Comparison of ENCODE assay signal across 16 mouse cellular contexts in the genomic region with DNA sequence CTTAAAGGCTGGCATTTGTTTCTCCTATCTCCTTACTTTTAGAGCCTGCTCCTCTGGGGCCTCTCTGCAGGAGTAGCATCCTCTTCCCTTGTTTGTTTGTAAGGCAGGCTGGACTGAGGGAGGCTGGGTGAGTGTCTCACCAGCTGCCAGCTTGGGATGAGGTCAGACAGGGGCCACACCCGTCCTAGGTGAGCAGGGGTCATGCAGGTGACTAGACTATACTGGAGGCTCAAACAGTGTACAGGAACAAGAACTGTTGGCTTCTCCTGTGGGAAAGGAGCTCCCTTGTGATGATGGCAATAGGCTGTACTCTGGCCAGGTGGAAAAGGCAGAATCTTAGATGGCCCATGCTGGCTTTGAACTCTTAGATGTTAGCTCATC.
DNase-seq lines count a peak whose midpoint lies in the region; ATAC-seq and TF ChIP-seq lines count a peak whose summit lies in the region.
"Had no signal": no experiment of that assay in that cellular context is flagged by ENCODE, and none has a peak within 500 bp of the region (broad histone marks: within the 10 kb centered on the region; RNA-seq: fewer than 3 reads in every experiment).

No protein-coding gene starts in this region.

- H3K4me2 ChIP-seq in heart, embryonic 12.5 days, result no peak overlapping the region
- H3K4me2 ChIP-seq in midbrain, embryonic 12.5 days (replicated peaks), result peak overlapping the region; percentile 4; the same call in 1 of the 2 replicates
- H3K4me2 ChIP-seq in midbrain, embryonic 14.5 days (ENCODE audit: low read length), result no peak overlapping the region
- H3K4me2 ChIP-seq in hindbrain, embryonic 14.5 days (replicated peaks), result no peak overlapping the region
- H3K4me2 ChIP-seq in stomach, postnatal 0 days (replicated peaks; ENCODE audit: low read depth), result no peak overlapping the region
- H3K4me2 ChIP-seq: embryonic facial prominence, embryonic 13.5 days; heart, embryonic 15.5 days; limb, embryonic 15.5 days; neural tube, embryonic 13.5 days had no signal

- H3K9me3 ChIP-seq in heart, embryonic 10.5 days, result no peaks in the 10 kb centered on the region
- H3K9me3 ChIP-seq in heart, embryonic 12.5 days (replicated peaks), result no peaks in the 10 kb centered on the region; the same call in 1 of the 2 replicates
- no peaks in the 10 kb centered on the region for H3K9me3 ChIP-seq in midbrain, embryonic 12.5 days
- H3K9me3 ChIP-seq in midbrain, embryonic 14.5 days (ENCODE audit: control insufficient read depth, low read length), result no peaks in the 10 kb centered on the region
- no peaks in the 10 kb centered on the region for H3K9me3 ChIP-seq in hindbrain, embryonic 14.5 days (ENCODE audit: control insufficient read depth, low read length)
- H3K9me3 ChIP-seq in stomach, postnatal 0 days (ENCODE audit: control insufficient read depth, low read length), result no peaks in the 10 kb centered on the region
- H3K9me3 ChIP-seq: heart, embryonic 15.5 days; limb, embryonic 15.5 days had no signal

- TF ChIP-seq EP300 in stomach, postnatal 0 days (optimal IDR thresholded peaks at IDR 0.05), result no peak

- no peak overlapping the region for H3K4me3 ChIP-seq in heart, embryonic 10.5 days
- no peak overlapping the region for H3K4me3 ChIP-seq in heart, embryonic 12.5 days
- no peak overlapping the region for H3K4me3 ChIP-seq in midbrain, embryonic 12.5 days
- H3K4me3 ChIP-seq in midbrain, embryonic 14.5 days (replicated peaks; ENCODE audit: low read depth, low read length), result no peak overlapping the region
- no peak overlapping the region for H3K4me3 ChIP-seq in hindbrain, embryonic 14.5 days (replicated peaks; ENCODE audit: low read length)
- no peak overlapping the region for H3K4me3 ChIP-seq in stomach, postnatal 0 days (ENCODE audit: low read depth, low read length)
- H3K4me3 ChIP-seq: embryonic facial prominence, embryonic 13.5 days; heart, embryonic 15.5 days; limb, embryonic 15.5 days; neural tube, embryonic 13.5 days had no signal

- no peak overlapping the region for H3K9ac ChIP-seq in heart, embryonic 12.5 days
- no peak overlapping the region for H3K9ac ChIP-seq in midbrain, embryonic 12.5 days (replicated peaks)
- no peak overlapping the region for H3K9ac ChIP-seq in midbrain, embryonic 14.5 days (replicated peaks; ENCODE audit: low read length)
- no peak overlapping the region for H3K9ac ChIP-seq in hindbrain, embryonic 14.5 days
- H3K9ac ChIP-seq in stomach, postnatal 0 days (ENCODE audit: low read length), result no peak overlapping the region
- H3K9ac ChIP-seq: embryonic facial prominence, embryonic 13.5 days; heart, embryonic 15.5 days; limb, embryonic 15.5 days; neural tube, embryonic 13.5 days had no signal

- peaks cover 25% of the 10 kb centered on the region for H3K4me1 ChIP-seq in heart, embryonic 10.5 days
- H3K4me1 ChIP-seq in heart, embryonic 12.5 days (replicated peaks), result peaks cover 23% of the 10 kb centered on the region
- peaks cover 33% of the 10 kb centered on the region for H3K4me1 ChIP-seq in midbrain, embryonic 12.5 days
- H3K4me1 ChIP-seq in midbrain, embryonic 14.5 days (ENCODE audit: control insufficient read depth, insufficient read depth, low read length), result peaks cover 15% of the 10 kb centered on the region
- peaks cover 10% of the 10 kb centered on the region; the same call in 1 of the 2 replicates for H3K4me1 ChIP-seq in hindbrain, embryonic 14.5 days (replicated peaks; ENCODE audit: control insufficient read depth, insufficient read depth, low read length)
- H3K4me1 ChIP-seq in stomach, postnatal 0 days (replicated peaks; ENCODE audit: control insufficient read depth, insufficient read depth), result no peaks in the 10 kb centered on the region

- H3K36me3 ChIP-seq in heart, embryonic 10.5 days, result no peaks in the 10 kb centered on the region
- H3K36me3 ChIP-seq in heart, embryonic 12.5 days, result no peaks in the 10 kb centered on the region
- no peaks in the 10 kb centered on the region for H3K36me3 ChIP-seq in midbrain, embryonic 12.5 days
- H3K36me3 ChIP-seq in midbrain, embryonic 14.5 days (ENCODE audit: control insufficient read depth, insufficient read depth, low read length), result no peaks in the 10 kb centered on the region
- H3K36me3 ChIP-seq in hindbrain, embryonic 14.5 days (replicated peaks; ENCODE audit: control insufficient read depth, insufficient read depth), result no peaks in the 10 kb centered on the region
- H3K36me3 ChIP-seq in stomach, postnatal 0 days (ENCODE audit: control insufficient read depth, insufficient read depth, low read length), result no peaks in the 10 kb centered on the region
- H3K36me3 ChIP-seq: embryonic facial prominence, embryonic 13.5 days; heart, embryonic 15.5 days; limb, embryonic 15.5 days; neural tube, embryonic 13.5 days had no signal

- no peak for TF ChIP-seq CTCF in stomach, postnatal 0 days (IDR thresholded peaks at IDR 0.05; ENCODE audit: low read depth)

- H3K27ac ChIP-seq in heart, embryonic 10.5 days, result peak overlapping the region; percentile 49; the same call in 1 of the 2 replicates
- no peak overlapping the region for H3K27ac ChIP-seq in heart, embryonic 12.5 days (ENCODE audit: poor library complexity, severe bottlenecking)
- H3K27ac ChIP-seq in midbrain, embryonic 12.5 days (replicated peaks), result peak overlapping the region; percentile 64
- no peak overlapping the region for H3K27ac ChIP-seq in midbrain, embryonic 14.5 days (replicated peaks; ENCODE audit: low read depth, low read length)
- no peak overlapping the region for H3K27ac ChIP-seq in hindbrain, embryonic 14.5 days
- no peak overlapping the region for H3K27ac ChIP-seq in stomach, postnatal 0 days (replicated peaks)
- H3K27ac ChIP-seq: embryonic facial prominence, embryonic 13.5 days; heart, embryonic 15.5 days; limb, embryonic 15.5 days; neural tube, embryonic 13.5 days had no signal

- peaks cover 11% of the 10 kb centered on the region; the same call in 1 of the 2 replicates for H3K27me3 ChIP-seq in heart, embryonic 10.5 days (ENCODE audit: insufficient read depth, poor library complexity, severe bottlenecking)
- H3K27me3 ChIP-seq in heart, embryonic 12.5 days (replicated peaks), result no peaks in the 10 kb centered on the region
- H3K27me3 ChIP-seq in midbrain, embryonic 12.5 days, result no peaks in the 10 kb centered on the region; the same call in 1 of the 2 replicates
- H3K27me3 ChIP-seq in midbrain, embryonic 14.5 days (ENCODE audit: control insufficient read depth, insufficient read depth, low read length), result no peaks in the 10 kb centered on the region
- 0 out of 2 replicates have a peak, but pooled peaks cover 6% of the 10 kb centered on the region for H3K27me3 ChIP-seq in hindbrain, embryonic 14.5 days (ENCODE audit: control insufficient read depth, insufficient read depth, low read length)
- H3K27me3 ChIP-seq in stomach, postnatal 0 days (ENCODE audit: control insufficient read depth, insufficient read depth, low read length), result no peaks in the 10 kb centered on the region
- H3K27me3 ChIP-seq: embryonic facial prominence, embryonic 13.5 days; heart, embryonic 15.5 days; limb, embryonic 15.5 days had no signal

- no peak for ATAC-seq in heart, embryonic 12.5 days (ENCODE audit: insufficient number of reproducible peaks, low FRiP score)
- peak; percentile 35; the same call in 1 of the 2 replicates for ATAC-seq in midbrain, embryonic 12.5 days (ENCODE audit: low FRiP score, low read depth)
- ATAC-seq in midbrain, embryonic 14.5 days (ENCODE audit: low FRiP score, low TSS enrichment), result no peak
- ATAC-seq in hindbrain, embryonic 14.5 days (ENCODE audit: low FRiP score), result 0 out of 2 replicates have a peak, but pooled peaks have one; percentile 7
- ATAC-seq in stomach, postnatal 0 days (ENCODE audit: low FRiP score, low TSS enrichment), result peak; percentile 79
- ATAC-seq: Patski had no signal

- no peak for DNase-seq in heart, embryonic 10.5 days (ENCODE audit: low spot score)
- no peak for DNase-seq in midbrain, embryonic 14.5 days
- no peak for DNase-seq in hindbrain, embryonic 14.5 days (ENCODE audit: low spot score)
- peak; percentile 39 for DNase-seq in stomach, postnatal 0 days (ENCODE audit: low spot score)
- DNase-seq in B cell, adult 2 months, result no peak
- DNase-seq: cerebellum, adult 8-10 months; lung, postnatal 14 days; right cerebral cortex, postnatal 25 days; thymus, postnatal 25 days had no signal

- WGBS in heart, embryonic 10.5 days, result 44% methylated on average over 1 of the region's 1 CpGs
- WGBS in heart, embryonic 12.5 days, result 36% methylated on average over 1 of the region's 1 CpGs
- 4% methylated on average over 1 of the region's 1 CpGs for WGBS in midbrain, embryonic 12.5 days
- WGBS in midbrain, embryonic 14.5 days, result 7% methylated on average over 1 of the region's 1 CpGs
- WGBS in hindbrain, embryonic 14.5 days, result 11% methylated on average over 1 of the region's 1 CpGs
- 10% methylated on average over 1 of the region's 1 CpGs for WGBS in stomach, postnatal 0 days

Comparison
In these comparisons a context has a peak if more than half of its experiments do, and no peak if none do; other contexts are left out.
1. H3K27ac ChIP-seq: peak in heart, embryonic 10.5 days (single experiment) and midbrain, embryonic 12.5 days (single experiment); none in heart, embryonic 12.5 days (single experiment), midbrain, embryonic 14.5 days (single experiment), hindbrain, embryonic 14.5 days (single experiment) and stomach, postnatal 0 days (single experiment).
2. ATAC-seq: peak in midbrain, embryonic 12.5 days (single experiment), hindbrain, embryonic 14.5 days (single experiment) and stomach, postnatal 0 days (single experiment); none in heart, embryonic 12.5 days (single experiment) and midbrain, embryonic 14.5 days (single experiment).